Mouse (Mus musculus) bone marrow, adult 2 months (tissue): ENCODE measurements around the gene Dexi.

Experiments used
- CTCF ChIP-seq: fragments of 200-500 bp; IDR thresholded peaks from 2 replicates; pipeline ENCODE4 v1.5.1; 2011; ENCODE audit warnings: low read length, control low read depth; ENCODE audit not compliant: control insufficient read depth, insufficient read depth
- POLR2A ChIP-seq: fragments of 200-500 bp; IDR thresholded peaks from 2 replicates; pipeline ENCODE4 v1.6.1; 2011; ENCODE audit warnings: low read depth, mild to moderate bottlenecking, control low read depth, low read length, borderline replicate concordance; ENCODE audit not compliant: control insufficient read depth

- TF ChIP-seq CTCF (no peak), POLR2A (no peak)
Observed at GRCm38 (mm10) chr16:10492587-10492986, 50.3 kb downstream of the Dexi start.
